In genomic region chr17:25913186-25913876, GRCm38 (mm10) we compare ENCODE assay signal across 7 mouse cellular contexts. TPM values are rescaled to one million over a fixed set of nuclear protein-coding genes. Genes with fewer than 3 reads are reported as not detected.
A peak's percentile ranks its signal among the peaks of the same experiment; 100 is the strongest.
DNase-seq lines count a peak whose midpoint lies in the region.

No protein-coding gene starts in this region.

- H3K27me3 ChIP-seq in forebrain, embryonic 10.5 days (ENCODE audit: poor library complexity, severe bottlenecking) = no peaks in the 10 kb centered on the region

- peaks cover 7% of the 10 kb centered on the region for H3K4me1 ChIP-seq in forebrain, embryonic 10.5 days

- no peak overlapping the region for H3K4me3 ChIP-seq in forebrain, embryonic 10.5 days

- WGBS in forebrain, embryonic 10.5 days = 90% methylated on average over 14 of the region's 14 CpGs

- peaks cover 32% of the 10 kb centered on the region for H3K36me3 ChIP-seq in forebrain, embryonic 10.5 days (replicated peaks)

- H3K27ac ChIP-seq in forebrain, embryonic 10.5 days = no peak overlapping the region

- no peaks in the 10 kb centered on the region for H3K9me3 ChIP-seq in forebrain, embryonic 10.5 days

- peak; percentile 56 for DNase-seq in testis, postnatal 10 days (ENCODE audit: low spot score)
- DNase-seq in testis, postnatal 14 days (ENCODE audit: low spot score) = no peak
- peak; percentile 38 to 41 for DNase-seq in frontal cortex, postnatal 14 days (ENCODE audit: low spot score in 2 of 2)
- peak; percentile 62 to 88 for DNase-seq in left cerebral cortex, adult 9 months (ENCODE audit: low spot score in 2 of 2)
- DNase-seq in telencephalon, adult 2 months (ENCODE audit: low read depth, low spot score) = peak; percentile 79
- DNase-seq in spleen, adult 18-20 months = no peak
- no peak for DNase-seq in forebrain, embryonic 10.5 days (ENCODE audit: extremely low spot score, low spot score)

RNA-seq across cellular contexts. Expression of gene Rab40c, which starts 6.2 kb away (rescaled TPM):
- polyA plus RNA-seq in forebrain, embryonic 10.5 days (2016; fragmentation: Nextera tagmentation; extraction: Ambion mirVana) = 29.4 and 30.9 TPM in 2 replicates

RNA-seq across cellular contexts. Expression of gene Pigq, which starts 31.4 kb away (rescaled TPM):
- 68.4 and 75.6 TPM in 2 replicates for polyA plus RNA-seq in forebrain, embryonic 10.5 days (2016; fragmentation: Nextera tagmentation; extraction: Ambion mirVana)

RNA-seq across cellular contexts. Expression of gene Nhlrc4, which starts 31.4 kb away (rescaled TPM):
- 0.89 TPM in 1 of 2 replicates, not detected in the other for polyA plus RNA-seq in forebrain, embryonic 10.5 days (2016; fragmentation: Nextera tagmentation; extraction: Ambion mirVana)

RNA-seq across cellular contexts. Expression of gene Wfikkn1, which starts 32.7 kb away (rescaled TPM):
- 4.0 and 4.2 TPM in 2 replicates for polyA plus RNA-seq in forebrain, embryonic 10.5 days (2016; fragmentation: Nextera tagmentation; extraction: Ambion mirVana)

RNA-seq across cellular contexts. Expression of gene Mettl26, which starts 38.5 kb away (rescaled TPM):
- polyA plus RNA-seq in forebrain, embryonic 10.5 days (2016; fragmentation: Nextera tagmentation; extraction: Ambion mirVana) = 76.7 and 79.1 TPM in 2 replicates

Comparison
In these comparisons a context has a peak if more than half of its experiments do, and no peak if none do; other contexts are left out.
1. DNase-seq: peak in testis, postnatal 10 days (single experiment), frontal cortex, postnatal 14 days (2 of 2), left cerebral cortex, adult 9 months (2 of 2) and telencephalon, adult 2 months (single experiment); none in testis, postnatal 14 days (single experiment), spleen, adult 18-20 months (0 of 2) and forebrain, embryonic 10.5 days (single experiment).